Mouse (Mus musculus): Measurements from ENCODE around the gene Sema4a. TPM values are rescaled to one million over a fixed set of nuclear protein-coding genes. Genes with fewer than 3 reads are reported as not detected.

The Sema4a gene
- polyA plus RNA-seq, 1 experiment, result 7.4 TPM

- no peak for TF ChIP-seq GATA1 (IDR thresholded peaks at IDR 0.05; ENCODE audit: low read length)
Measured at GRCm38 (mm10) chr3:88476403-88476802, 15.4 kb upstream of the Sema4a start.

- TF ChIP-seq GATA1 (IDR thresholded peaks at IDR 0.05; ENCODE audit: low read length), result no peak
Measured at GRCm38 (mm10) chr3:88473571-88473970, 12.6 kb upstream of the Sema4a start.

- no peak for TF ChIP-seq GATA1 (IDR thresholded peaks at IDR 0.05; ENCODE audit: low read length)
Measured at GRCm38 (mm10) chr3:88473020-88473419, 12.0 kb upstream of the Sema4a start.

GRCm38 (mm10) chr3:88470943-88471479 is 10.0 kb upstream of the Sema4a start:
- no peak for TF ChIP-seq GATA1 (IDR thresholded peaks at IDR 0.05; ENCODE audit: low read length)

GRCm38 (mm10) chr3:88469466-88469865 is 8.5 kb upstream of the Sema4a start:
- no peak for TF ChIP-seq GATA1 (IDR thresholded peaks at IDR 0.05; ENCODE audit: low read length)

GRCm38 (mm10) chr3:88467116-88467824 is 6.3 kb upstream of the Sema4a start:
- TF ChIP-seq GATA1 (IDR thresholded peaks at IDR 0.05; ENCODE audit: low read length), result no peak

GRCm38 (mm10) chr3:88465127-88465526 is 4.1 kb upstream of the Sema4a start:
- no peak for TF ChIP-seq GATA1 (IDR thresholded peaks at IDR 0.05; ENCODE audit: low read length)

GRCm38 (mm10) chr3:88464425-88464824 is 3.4 kb upstream of the Sema4a start:
- no peak for TF ChIP-seq GATA1 (IDR thresholded peaks at IDR 0.05; ENCODE audit: low read length)

GRCm38 (mm10) chr3:88460029-88460428 is 953 bp downstream of the Sema4a start:
- no peak for TF ChIP-seq GATA1 (IDR thresholded peaks at IDR 0.05; ENCODE audit: low read length)

- TF ChIP-seq GATA1 (IDR thresholded peaks at IDR 0.05; ENCODE audit: low read length), result no peak
Measured at GRCm38 (mm10) chr3:88458778-88459219, 2.2 kb downstream of the Sema4a start.

GRCm38 (mm10) chr3:88456746-88457532 is 4.0 kb downstream of the Sema4a start:
- no peak for TF ChIP-seq GATA1 (IDR thresholded peaks at IDR 0.05; ENCODE audit: low read length)

GRCm38 (mm10) chr3:88456313-88456712 is 4.7 kb downstream of the Sema4a start:
- no peak for TF ChIP-seq GATA1 (IDR thresholded peaks at IDR 0.05; ENCODE audit: low read length)

GRCm38 (mm10) chr3:88455588-88456264 is 5.3 kb downstream of the Sema4a start:
- TF ChIP-seq GATA1 (IDR thresholded peaks at IDR 0.05; ENCODE audit: low read length), result no peak

- TF ChIP-seq GATA1 (IDR thresholded peaks at IDR 0.05; ENCODE audit: low read length), result no peak
Measured at GRCm38 (mm10) chr3:88454762-88455587, 6.0 kb downstream of the Sema4a start.

GRCm38 (mm10) chr3:88453986-88454385 is 7.0 kb downstream of the Sema4a start:
- TF ChIP-seq GATA1 (IDR thresholded peaks at IDR 0.05; ENCODE audit: low read length), result no peak
